Mouse (Mus musculus) midbrain, postnatal 0 days (tissue): ENCODE data around the gene Olfr622. TPM values are rescaled to one million over a fixed set of nuclear protein-coding genes. Genes with fewer than 3 reads are reported as not detected.

ENCODE experiments used
- ATAC-seq: fragments of 200-750 bp; cut with Nextera tagmentation; 2 replicates; pipeline ENCODE4 v1.8.0; 2017; ENCODE audit warnings: moderate number of reproducible peaks, mild to moderate bottlenecking, moderate TSS enrichment, moderate library complexity; ENCODE audit not compliant: low FRiP score
- DNase-seq: peaks from one replicate; pipeline ENCODE4 v3.0.0-alpha.2; 2015; ENCODE audit warnings: low spot score
- H3K27ac ChIP-seq: fragments of 300-500 bp; sonication (generic); 2 replicates; pipeline ENCODE4 v1.5.1; 2014; ENCODE audit warnings: low read depth, mild to moderate bottlenecking, low read length, mixed read lengths
- H3K27me3 ChIP-seq: fragments of 300-500 bp; sonication (generic); 2 replicates; pipeline ENCODE4 v1.6.1; 2014; ENCODE audit warnings: low read length, control low read depth, mixed read lengths; ENCODE audit not compliant: insufficient read depth
- H3K36me3 ChIP-seq: fragments of 300-500 bp; sonication (generic); 2 replicates; pipeline ENCODE4 v1.6.1; 2014; ENCODE audit warnings: low read length, control low read depth, mixed read lengths; ENCODE audit not compliant: insufficient read depth
- H3K4me1 ChIP-seq: fragments of 300-500 bp; sonication (generic); 2 replicates; pipeline ENCODE4 v1.6.1; 2014; ENCODE audit warnings: mild to moderate bottlenecking, control low read depth, antibody characterized with exemption, low read length, mixed read lengths; ENCODE audit not compliant: insufficient read depth
- H3K4me2 ChIP-seq: fragments of 300-500 bp; sonication (generic); 2 replicates; pipeline ENCODE4 v1.6.1; 2014; ENCODE audit warnings: low read depth, mild to moderate bottlenecking, low read length, mixed read lengths; ENCODE audit not compliant: poor library complexity, severe bottlenecking
- H3K4me3 ChIP-seq: fragments of 300-500 bp; sonication (generic); 2 replicates; pipeline ENCODE4 v1.5.1; 2014; ENCODE audit warnings: low read depth, mild to moderate bottlenecking, low read length, moderate library complexity
- H3K9ac ChIP-seq: fragments of 300-500 bp; sonication (generic); replicated peaks from 2 replicates; pipeline ENCODE4 v1.6.1; 2014; ENCODE audit warnings: mild to moderate bottlenecking, low read length, moderate library complexity, mixed read lengths; ENCODE audit not compliant: poor library complexity, severe bottlenecking
- H3K9me3 ChIP-seq: fragments of 300-500 bp; sonication (generic); 2 replicates; pipeline ENCODE4 v1.6.1; 2016; ENCODE audit warnings: low read length, control low read depth
- CTCF ChIP-seq: IDR thresholded peaks from 2 replicates; pipeline ENCODE4 v1.5.1; 2016; ENCODE audit warnings: antibody characterized with exemption, mild to moderate bottlenecking
- WGBS: fragments of 180-500 bp; shearing (Covaris S2); extraction: QIAGEN DNeasy Blood & Tissue Kit; methylation state at CpG from one replicate; pipeline ENCODE4 v1.1.7; 2014; 5-methylcytosine and 5-hydroxymethylcytosine counted together
- polyA plus RNA-seq: library from polyadenylated mRNA; unstranded; fragments of >200 nt; fragmentation: Nextera tagmentation; extraction: Ambion mirVana; gene quantifications from 2 replicates; pipeline ENCODE4 v1.2.1, GENCODE M21; 2015
- total RNA-seq: library from RNA; depleted of rRNA; stranded (reverse); fragments of >200 nt; gene quantifications from 2 replicates; pipeline ENCODE4 v1.2.3, GENCODE M21; 2014; rRNA removed

The Olfr622 gene
- total and polyA plus RNA-seq, 2 experiments from 2014 or later: not detected

DNA sequence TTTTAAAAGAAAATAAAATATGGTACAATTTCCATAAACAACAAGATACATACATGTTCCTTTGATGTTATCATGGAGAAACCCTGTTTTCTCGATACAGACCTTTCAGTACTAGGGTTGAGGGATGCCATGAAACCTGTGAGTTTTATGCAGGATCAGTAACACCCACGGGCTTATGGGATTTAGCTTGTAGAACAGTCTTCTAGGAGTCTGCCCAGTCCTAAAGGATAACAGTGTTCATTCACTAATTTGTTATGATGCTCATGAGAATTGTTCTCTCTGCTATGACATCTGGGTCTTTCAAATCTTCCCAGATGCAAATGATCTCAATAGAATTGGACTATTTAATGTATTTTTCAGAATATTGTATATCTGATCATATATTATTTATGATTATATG lies 30.1 kb downstream of the Olfr622 start, which contains the start of gene Olfr620:
TSS of gene Olfr620 (minus strand) at position 101 of the 400 bp plus-strand sequence.
- Histone ChIP-seq H3K4me3 (no peak within 1 kb of the TSS), H3K27me3 (no peaks in the 10 kb centered on the region), H3K36me3 (no peaks in the 10 kb centered on the region), H3K4me1 (no peaks in the 10 kb centered on the region), H3K9me3 (no peaks in the 10 kb centered on the region), H3K4me2 (no peak within 1 kb of the TSS), H3K9ac (no peak within 1 kb of the TSS), H3K27ac (no peak within 1 kb of the TSS)
- 84% methylated on average over 2 of the region's 2 CpGs for WGBS
- no peak for DNase-seq
- TF ChIP-seq CTCF: no peak
- no peak for ATAC-seq

- Histone ChIP-seq H3K27me3 (no peaks in the 10 kb centered on the region), H3K4me3 (no peak overlapping the region), H3K4me1 (no peaks in the 10 kb centered on the region), H3K9ac (no peak overlapping the region), H3K36me3 (no peaks in the 10 kb centered on the region), H3K4me2 (no peak overlapping the region), H3K27ac (no peak overlapping the region), H3K9me3 (no peaks in the 10 kb centered on the region)
- no peak for DNase-seq
- no peak for TF ChIP-seq CTCF
- no peak for ATAC-seq
- 88% methylated on average over 2 of the region's 2 CpGs for WGBS
Observed at GRCm38 (mm10) chr7:103607425-103607824, 35.1 kb downstream of the Olfr622 start.

GRCm38 (mm10) chr7:103600275-103600674 lies 42.2 kb downstream of the Olfr622 start, which contains the start of gene Olfr619:
Olfr619 (plus strand) TSS chr7:103600575.
- H3K9ac ChIP-seq: no peak within 1 kb of the TSS
- DNase-seq: no peak
- no peaks in the 10 kb centered on the region for H3K4me1 ChIP-seq
- no peaks in the 10 kb centered on the region for H3K9me3 ChIP-seq
- H3K4me3 ChIP-seq: no peak within 1 kb of the TSS
- H3K27me3 ChIP-seq: no peaks in the 10 kb centered on the region
- TF ChIP-seq CTCF: no peak
- H3K4me2 ChIP-seq: no peak within 1 kb of the TSS
- no peak for ATAC-seq
- no peak within 1 kb of the TSS for H3K27ac ChIP-seq
- no peaks in the 10 kb centered on the region for H3K36me3 ChIP-seq

DNA sequence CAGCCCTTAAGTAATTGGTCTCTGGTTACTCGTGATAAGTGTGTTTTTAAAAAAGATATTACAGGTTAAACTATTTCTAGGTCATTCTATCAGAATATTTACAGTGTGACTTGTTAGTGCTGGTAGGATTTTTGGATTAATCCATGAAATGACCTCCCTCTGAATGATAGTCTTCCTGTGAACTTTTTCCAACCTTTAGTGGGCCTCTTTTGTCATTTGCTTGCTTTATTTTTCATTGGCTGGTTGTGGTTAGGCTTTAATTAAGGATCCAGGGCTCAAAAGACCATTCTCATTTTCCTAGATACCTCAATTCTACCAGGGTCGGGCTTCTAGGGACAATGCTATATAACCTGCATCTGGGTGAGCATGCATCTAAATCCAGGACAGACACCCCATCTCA lies 52.7 kb downstream of the Olfr622 start, which contains the start of gene Olfr618:
TSS of gene Olfr618 (plus strand) at position 301 of the 400 bp plus-strand sequence.
- H3K9ac ChIP-seq: no peak within 1 kb of the TSS
- TF ChIP-seq CTCF: no peak
- no peaks in the 10 kb centered on the region for H3K27me3 ChIP-seq
- no peaks in the 10 kb centered on the region for H3K4me1 ChIP-seq
- WGBS: 64% methylated on average over 2 of the region's 2 CpGs
- DNase-seq (no peak), ATAC-seq (no peak)
- no peak within 1 kb of the TSS for H3K27ac ChIP-seq
- H3K4me2 ChIP-seq: no peak within 1 kb of the TSS
- no peak within 1 kb of the TSS for H3K4me3 ChIP-seq
- no peaks in the 10 kb centered on the region for H3K9me3 ChIP-seq
- H3K36me3 ChIP-seq: no peaks in the 10 kb centered on the region

Other genes starting within 250 kb of the Olfr622 start
Only the 30 nearest of the 32 such genes appear.
- not detected in 2 replicates for gene Olfr605, start 197.3 kb downstream of the Olfr622 start, total RNA-seq
- not detected in 2 replicates for gene Olfr605, start 197.3 kb downstream of the Olfr622 start, polyA plus RNA-seq
- not detected in 2 replicates for gene Olfr606, start 193.7 kb downstream of the Olfr622 start, total RNA-seq
- gene Olfr606, start 193.7 kb downstream of the Olfr622 start, polyA plus RNA-seq: not detected in 2 replicates
- gene Olfr607, start 178.6 kb downstream of the Olfr622 start, total RNA-seq: not detected in 2 replicates
- not detected in 2 replicates for gene Olfr607, start 178.6 kb downstream of the Olfr622 start, polyA plus RNA-seq
- not detected in 2 replicates for gene Olfr608, start 172.8 kb downstream of the Olfr622 start, total RNA-seq
- gene Olfr608, start 172.8 kb downstream of the Olfr622 start, polyA plus RNA-seq: not detected in 2 replicates
- gene Olfr609, start 144.6 kb downstream of the Olfr622 start, total RNA-seq: not detected in 2 replicates
- gene Olfr609, start 144.6 kb downstream of the Olfr622 start, polyA plus RNA-seq: not detected in 2 replicates
- gene Olfr610, start 130.6 kb downstream of the Olfr622 start, total RNA-seq: not detected in 2 replicates
- gene Olfr610, start 130.6 kb downstream of the Olfr622 start, polyA plus RNA-seq: not detected in 2 replicates
- gene Olfr611, start 121.9 kb downstream of the Olfr622 start, total RNA-seq: not detected in 2 replicates
- not detected in 2 replicates for gene Olfr611, start 121.9 kb downstream of the Olfr622 start, polyA plus RNA-seq
- not detected in 2 replicates for gene Olfr612, start 100.0 kb downstream of the Olfr622 start, total RNA-seq
- gene Olfr612, start 100.0 kb downstream of the Olfr622 start, polyA plus RNA-seq: not detected in 2 replicates
- not detected in 2 replicates for gene Olfr613, start 94.6 kb downstream of the Olfr622 start, total RNA-seq
- not detected in 2 replicates for gene Olfr613, start 94.6 kb downstream of the Olfr622 start, polyA plus RNA-seq
- not detected in 2 replicates for gene Olfr615, start 86.6 kb downstream of the Olfr622 start, total RNA-seq
- not detected in 2 replicates for gene Olfr615, start 86.6 kb downstream of the Olfr622 start, polyA plus RNA-seq
- not detected in 2 replicates for gene Olfr616, start 73.6 kb downstream of the Olfr622 start, total RNA-seq
- not detected in 2 replicates for gene Olfr616, start 73.6 kb downstream of the Olfr622 start, polyA plus RNA-seq
- not detected in 2 replicates for gene Olfr617, start 69.6 kb downstream of the Olfr622 start, total RNA-seq
- gene Olfr617, start 69.6 kb downstream of the Olfr622 start, polyA plus RNA-seq: not detected in 2 replicates
- gene Olfr618, start 52.6 kb downstream of the Olfr622 start, total RNA-seq: not detected in 2 replicates
- not detected in 2 replicates for gene Olfr618, start 52.6 kb downstream of the Olfr622 start, polyA plus RNA-seq
- gene Olfr619, start 42.1 kb downstream of the Olfr622 start, total RNA-seq: not detected in 2 replicates
- gene Olfr619, start 42.1 kb downstream of the Olfr622 start, polyA plus RNA-seq: not detected in 2 replicates
- gene Olfr620, start 30.2 kb downstream of the Olfr622 start, total RNA-seq: not detected in 2 replicates
- not detected in 2 replicates for gene Olfr620, start 30.2 kb downstream of the Olfr622 start, polyA plus RNA-seq
- not detected in 2 replicates for gene Olfr623, start 21.0 kb upstream of the Olfr622 start, total RNA-seq
- not detected in 2 replicates for gene Olfr623, start 21.0 kb upstream of the Olfr622 start, polyA plus RNA-seq
- gene Olfr624, start 28.5 kb upstream of the Olfr622 start, total RNA-seq: not detected in 2 replicates
- gene Olfr624, start 28.5 kb upstream of the Olfr622 start, polyA plus RNA-seq: not detected in 2 replicates
- gene Olfr625-ps1, start 40.0 kb upstream of the Olfr622 start, total RNA-seq: not detected in 2 replicates
- gene Olfr625-ps1, start 40.0 kb upstream of the Olfr622 start, polyA plus RNA-seq: not detected in 2 replicates
- not detected in 2 replicates for gene Olfr243, start 72.0 kb upstream of the Olfr622 start, total RNA-seq
- gene Olfr243, start 72.0 kb upstream of the Olfr622 start, polyA plus RNA-seq: not detected in 2 replicates
- not detected in 2 replicates for gene Olfr628, start 87.7 kb upstream of the Olfr622 start, total RNA-seq
- gene Olfr628, start 87.7 kb upstream of the Olfr622 start, polyA plus RNA-seq: not detected in 2 replicates
- gene Olfr629, start 102.2 kb upstream of the Olfr622 start, total RNA-seq: not detected in 2 replicates
- gene Olfr629, start 102.2 kb upstream of the Olfr622 start, polyA plus RNA-seq: not detected in 2 replicates
- gene Olfr630, start 114.6 kb upstream of the Olfr622 start, total RNA-seq: not detected in 2 replicates
- gene Olfr630, start 114.6 kb upstream of the Olfr622 start, polyA plus RNA-seq: not detected in 2 replicates
- gene Olfr69, start 128.9 kb upstream of the Olfr622 start, total RNA-seq: not detected in 2 replicates
- gene Olfr69, start 128.9 kb upstream of the Olfr622 start, polyA plus RNA-seq: not detected in 2 replicates
- gene Olfr68, start 137.0 kb upstream of the Olfr622 start, total RNA-seq: not detected in 2 replicates
- gene Olfr68, start 137.0 kb upstream of the Olfr622 start, polyA plus RNA-seq: not detected in 2 replicates
- not detected in 2 replicates for gene Olfr67, start 149.1 kb upstream of the Olfr622 start, total RNA-seq
- not detected in 2 replicates for gene Olfr67, start 149.1 kb upstream of the Olfr622 start, polyA plus RNA-seq
- gene Hbb-bt, start 171.3 kb upstream of the Olfr622 start, total RNA-seq: 140 and 223 TPM in 2 replicates
- 153 and 165 TPM in 2 replicates for gene Hbb-bt, start 171.3 kb upstream of the Olfr622 start, polyA plus RNA-seq
- gene Hbb-bs, start 185.4 kb upstream of the Olfr622 start, total RNA-seq: 1,016 and 1,022 TPM in 2 replicates
- gene Hbb-bs, start 185.4 kb upstream of the Olfr622 start, polyA plus RNA-seq: 709 and 771 TPM in 2 replicates
- not detected in 2 replicates for gene Hbb-bh2, start 197.8 kb upstream of the Olfr622 start, total RNA-seq
- not detected in 2 replicates for gene Hbb-bh2, start 197.8 kb upstream of the Olfr622 start, polyA plus RNA-seq
- gene Hbb-bh1, start 200.5 kb upstream of the Olfr622 start, total RNA-seq: not detected in 2 replicates
- gene Hbb-bh1, start 200.5 kb upstream of the Olfr622 start, polyA plus RNA-seq: not detected in 2 replicates
- 1.0 TPM in 1 of 2 replicates, not detected in the other for gene Hbb-y, start 210.5 kb upstream of the Olfr622 start, total RNA-seq
- 1.1 TPM in 1 of 2 replicates, not detected in the other for gene Hbb-y, start 210.5 kb upstream of the Olfr622 start, polyA plus RNA-seq